Mouse (Mus musculus): ENCODE results near the gene Eml4.

Gene Eml4

GRCm38 (mm10) chr17:83513655-83514212 is 163.0 kb downstream of the Eml4 start:
- DNase-seq = no peak

- DNase-seq = peak; percentile 91 to 92
These were observed 163.5 kb downstream of the Eml4 start for GRCm38 (mm10) chr17:83514213-83514701.

GRCm38 (mm10) chr17:83517280-83518015 is 166.7 kb downstream of the Eml4 start, which contains the start of gene Cox7a2l:
Gene Cox7a2l, minus strand, starts transcription at chr17:83517330.
- no peak for DNase-seq

- DNase-seq = no peak
These were observed 171.2 kb downstream of the Eml4 start for GRCm38 (mm10) chr17:83521881-83522280.

- no peak for DNase-seq
These were observed 172.1 kb downstream of the Eml4 start for GRCm38 (mm10) chr17:83522590-83523379.

GRCm38 (mm10) chr17:83524753-83525152 is 174.0 kb downstream of the Eml4 start:
- no peak for DNase-seq

- no peak for DNase-seq
These were observed 174.9 kb downstream of the Eml4 start for GRCm38 (mm10) chr17:83525596-83525995.

GRCm38 (mm10) chr17:83526091-83526561 is 175.4 kb downstream of the Eml4 start:
- DNase-seq = no peak

- DNase-seq = no peak
These were observed 176.1 kb downstream of the Eml4 start for GRCm38 (mm10) chr17:83526624-83527532.

GRCm38 (mm10) chr17:83527651-83528381 is 177.1 kb downstream of the Eml4 start:
- peak; percentile 12 to 22 for DNase-seq

Measured in cerebellum, adult 18-20 months (tissue).